Mouse (Mus musculus): ENCODE measurements at regions not wholly inside any gene's neighbourhood (a gene's known extent, or its start where the extent isn't known, plus 50 kb on each side); places are given as distances from the start of the nearest gene placed in this dataset.
"Not testable (repeated sequence)": the region's sequence is repeated elsewhere in the genome, so short reads cannot be mapped to it uniquely, and the experiment has no call there.

DNA sequence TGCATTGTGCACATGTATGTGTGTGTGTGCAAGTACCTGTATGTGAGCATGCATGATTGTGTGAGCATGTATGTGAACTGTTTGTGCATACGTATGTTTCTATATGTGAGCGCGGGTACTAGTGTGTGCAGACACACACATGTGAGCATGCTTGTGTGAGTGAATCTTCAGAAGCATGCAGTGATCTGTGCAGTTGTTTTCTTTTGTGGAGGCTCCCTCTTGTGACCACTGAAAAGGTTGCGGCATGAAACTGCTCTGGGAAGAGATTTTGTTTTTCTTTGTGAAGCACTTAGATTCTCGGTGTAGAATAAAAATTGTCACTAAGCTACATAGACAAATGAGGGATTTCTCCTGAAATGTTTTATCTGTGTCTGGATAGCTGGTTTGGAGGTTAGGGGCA, 189.2 kb upstream of the Rapgef5 start:
- not testable (repeated sequence) for DNase-seq

DNA sequence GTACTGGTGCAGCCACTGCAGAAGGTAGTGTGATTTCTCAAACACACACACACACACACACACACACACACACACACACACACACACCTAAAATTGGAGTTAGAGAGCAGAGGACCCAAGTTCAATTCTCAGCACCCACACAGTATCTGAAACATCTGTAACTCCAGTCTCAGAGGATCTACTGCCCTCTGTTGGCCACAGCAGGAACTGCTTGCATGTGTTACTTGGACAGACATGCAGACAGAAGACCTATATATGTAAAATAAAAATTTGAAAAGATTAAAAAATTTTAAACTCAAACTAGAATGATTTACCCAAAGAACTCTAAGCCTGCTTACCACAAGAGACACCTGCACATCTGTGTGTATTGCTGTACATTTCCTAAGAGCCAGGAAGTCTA, 185.9 kb upstream of the Rapgef5 start:
- no peak for DNase-seq

DNA sequence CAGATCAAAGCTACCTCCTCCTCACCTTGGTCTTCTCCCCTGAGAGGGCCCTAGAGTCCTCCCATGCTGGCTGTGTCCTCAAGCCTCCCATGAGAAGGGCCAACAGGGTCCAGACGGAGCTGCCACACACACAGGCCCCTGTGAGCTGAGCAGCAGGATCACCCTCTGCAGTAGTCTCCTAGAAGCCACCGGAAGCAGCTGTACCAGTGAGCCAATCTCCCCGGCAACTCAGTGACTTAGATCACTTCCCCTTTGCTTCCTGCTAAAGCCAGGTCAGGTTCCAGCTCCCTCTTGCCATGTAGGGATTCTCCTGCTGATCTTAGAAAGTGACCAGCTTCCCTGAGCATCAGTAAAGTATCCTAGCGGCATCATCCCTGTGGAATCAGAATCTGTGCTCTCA, 179.4 kb upstream of the Rapgef5 start:
- DNase-seq, result peak; percentile 47

DNA sequence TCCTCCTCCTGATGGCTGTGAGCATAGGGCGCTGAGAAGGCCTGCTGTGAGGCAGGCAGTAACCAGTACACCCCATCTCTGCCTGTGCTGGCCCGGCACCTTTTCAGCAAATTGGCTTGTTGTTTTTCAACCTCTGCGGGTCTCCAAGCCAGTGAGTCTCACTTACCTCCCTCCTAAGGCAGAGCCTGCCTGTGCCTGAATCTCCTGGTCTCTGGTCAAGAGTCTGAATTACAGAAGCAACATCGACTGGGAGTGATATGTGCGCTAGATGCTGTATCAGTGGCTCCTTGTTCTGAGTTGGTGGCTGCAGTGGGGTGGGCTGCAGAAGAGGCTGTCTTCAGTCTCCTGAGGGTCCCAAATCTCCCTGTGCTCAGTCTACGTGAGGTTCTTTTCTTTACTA, 174.0 kb upstream of the Rapgef5 start:
- no peak for DNase-seq

DNA sequence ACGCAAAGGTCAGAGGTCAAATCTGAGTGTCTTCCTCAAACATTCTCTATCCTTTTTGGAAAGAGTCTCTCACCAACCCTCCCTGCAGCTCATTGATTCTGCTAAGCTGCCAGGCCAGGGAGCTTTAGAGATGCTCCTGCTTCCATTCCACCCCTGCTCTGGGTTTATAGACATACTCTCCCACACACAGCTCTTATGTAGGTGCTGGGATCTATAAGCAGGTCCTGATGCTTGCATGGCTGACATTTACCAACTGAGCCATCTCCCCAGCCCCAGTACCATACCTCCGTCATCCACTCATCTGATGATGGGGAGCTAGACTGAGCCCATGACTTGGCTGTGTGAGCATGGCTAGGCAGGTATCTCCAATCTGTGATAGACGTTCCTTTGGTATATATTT, 173.2 kb upstream of the Rapgef5 start:
- no peak for DNase-seq

DNA sequence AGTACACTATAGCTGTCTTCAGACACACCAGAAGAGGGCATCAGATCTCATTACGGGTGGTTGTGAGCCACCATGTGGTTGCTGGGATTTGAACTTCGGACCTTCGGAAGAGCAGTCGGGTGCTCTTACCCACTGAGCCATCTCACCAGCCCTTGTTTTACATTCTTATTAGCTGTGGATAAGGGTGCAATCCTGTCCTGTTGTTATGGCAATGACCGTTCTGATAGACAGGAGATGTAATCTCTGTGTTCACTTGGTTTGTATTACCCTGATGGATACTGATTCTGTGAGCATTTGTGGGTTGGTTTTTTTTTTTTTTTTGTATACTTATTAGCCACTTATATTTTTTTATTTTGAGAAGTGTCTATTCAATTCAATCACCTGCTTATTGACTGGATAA, 172.7 kb upstream of the Rapgef5 start:
- not testable (repeated sequence) for DNase-seq

DNA sequence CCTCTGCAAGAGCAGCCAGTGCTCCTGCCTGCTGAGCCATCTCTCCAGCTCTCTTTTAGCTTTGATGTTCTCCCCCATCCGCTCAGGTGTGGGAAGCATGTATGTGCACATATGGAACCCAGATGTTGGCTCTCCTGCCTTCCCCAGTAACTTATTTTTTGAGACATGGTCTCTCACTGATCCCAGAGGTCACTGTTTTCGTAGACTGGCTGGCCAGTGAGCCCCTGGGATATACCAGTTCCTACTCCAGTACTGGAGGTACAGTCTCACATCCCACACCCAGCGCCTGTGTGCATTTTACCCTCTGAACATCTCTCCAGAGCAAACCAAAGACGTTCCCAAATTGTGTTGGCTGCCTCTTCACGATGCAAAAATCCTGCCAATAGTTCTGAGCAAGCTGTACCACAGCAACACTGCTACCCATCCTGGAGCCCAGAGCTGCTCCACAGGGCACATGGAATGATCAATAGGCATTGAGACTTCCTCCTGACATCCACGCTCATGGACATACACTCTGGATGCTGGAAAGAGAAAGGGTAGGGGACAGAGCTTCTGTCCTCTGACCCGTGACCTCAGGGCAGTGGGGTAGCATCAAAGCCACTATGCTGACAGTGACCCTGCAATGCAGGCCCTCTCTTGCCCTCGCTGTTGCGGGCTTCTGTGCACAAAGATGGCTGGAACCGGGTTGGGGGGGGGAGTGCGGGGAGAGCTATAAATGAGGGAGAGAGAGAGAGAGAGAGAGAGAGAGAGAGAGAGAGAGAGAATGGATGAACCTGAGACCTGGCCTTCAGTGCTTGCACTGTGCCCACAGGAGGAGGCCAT, 171.8 kb upstream of the Rapgef5 start:
- no peak for DNase-seq

DNA sequence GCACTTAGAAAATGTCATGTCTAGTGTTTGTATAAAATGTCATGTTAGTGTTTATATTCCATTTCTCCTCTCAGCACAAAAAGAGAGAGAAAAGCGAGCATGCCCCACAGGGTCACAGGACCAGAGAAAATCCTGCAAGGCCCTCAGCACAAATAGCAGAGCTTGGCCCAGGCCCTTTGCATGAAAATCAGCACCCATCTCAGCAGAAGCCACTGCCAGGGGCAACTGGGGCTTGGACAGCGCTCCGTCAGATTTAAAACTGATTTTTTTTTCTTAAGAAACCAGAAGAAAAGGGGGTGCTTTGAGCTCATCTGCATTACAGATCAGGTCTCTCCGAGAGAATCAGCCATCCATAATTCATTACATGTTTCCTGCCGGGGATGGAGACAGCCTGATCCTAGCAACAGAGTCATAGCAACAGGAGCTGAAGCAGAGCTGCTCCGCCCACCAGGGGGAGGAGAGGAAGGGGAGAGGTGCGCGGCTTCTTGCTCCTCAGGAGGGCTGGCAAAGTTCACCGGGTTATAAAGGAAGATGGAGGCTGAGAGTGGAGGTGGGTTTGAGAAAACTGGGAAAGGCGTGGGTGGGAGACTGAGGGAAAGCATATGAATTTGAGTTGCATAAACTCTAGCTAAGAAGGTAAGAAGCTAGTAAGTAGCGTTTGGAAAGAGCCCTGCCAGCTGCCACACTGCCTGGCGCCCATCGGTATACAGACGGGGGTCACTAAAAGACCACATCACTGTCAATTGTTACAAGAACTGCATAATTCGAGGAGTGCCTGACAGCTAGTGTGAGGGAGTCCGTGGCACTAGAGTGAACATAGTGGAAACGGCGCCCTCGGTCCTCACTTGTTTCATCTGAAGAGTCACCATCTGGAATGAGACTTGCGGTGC, 170.9 kb upstream of the Rapgef5 start:
- DNase-seq, result no peak

DNA sequence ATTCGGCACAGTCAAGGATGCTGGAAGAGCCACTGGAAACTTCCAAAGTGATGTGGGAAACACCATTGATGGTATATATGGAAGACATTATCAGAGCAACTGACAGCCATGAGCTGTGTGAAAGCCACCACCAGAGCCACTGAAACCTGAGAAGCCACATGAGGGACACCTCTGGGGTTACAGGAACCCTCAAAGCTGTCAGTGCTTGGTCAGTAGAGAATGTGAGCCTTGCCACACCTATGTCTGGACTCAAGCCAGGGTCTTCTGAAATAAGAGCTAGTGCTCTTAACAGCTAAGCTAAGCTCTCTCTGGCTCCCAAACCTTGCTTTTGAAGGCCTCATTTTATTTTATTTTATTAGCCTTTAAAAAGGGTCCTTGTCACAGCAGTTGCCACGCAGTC, 170.2 kb upstream of the Rapgef5 start:
- no peak for DNase-seq

DNA sequence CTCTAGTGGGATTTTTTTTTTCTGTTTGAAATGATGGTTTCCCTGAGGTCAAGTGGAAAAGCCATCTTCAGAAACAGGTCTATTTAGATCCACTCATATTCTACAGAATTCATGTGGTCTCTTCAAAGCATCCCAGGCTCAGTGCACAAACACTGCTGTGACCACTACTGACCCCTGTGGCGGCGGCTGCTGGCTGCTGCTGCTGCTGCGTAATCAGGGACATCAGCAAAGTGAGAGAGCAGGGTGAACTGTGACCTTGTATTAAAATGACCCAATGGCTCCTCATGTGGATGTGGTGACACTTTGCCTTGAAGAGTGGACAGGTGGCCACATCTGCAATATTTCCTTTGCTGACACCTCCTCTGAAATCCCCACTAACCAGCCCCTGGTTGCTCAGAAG, 169.1 kb upstream of the Rapgef5 start:
- no peak for DNase-seq

DNA sequence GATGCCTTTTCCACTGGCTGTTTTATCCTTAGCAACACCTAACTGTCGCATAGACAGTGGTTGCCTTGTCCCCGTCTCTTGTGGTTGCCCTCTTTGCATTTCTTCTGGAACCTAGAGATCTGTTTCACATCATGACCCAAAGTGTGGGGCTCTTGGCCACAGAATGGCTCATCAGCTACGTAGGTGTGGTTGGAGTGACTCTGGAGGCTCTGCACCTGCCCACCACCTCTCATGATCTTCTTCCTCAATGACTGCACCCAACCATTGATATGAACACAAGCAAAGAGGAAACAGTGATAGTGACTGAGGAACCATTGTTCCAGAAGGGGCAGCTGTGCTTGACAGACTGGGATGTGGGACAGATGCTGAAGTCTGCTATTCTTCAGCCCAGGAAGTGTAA, 167.8 kb upstream of the Rapgef5 start:
- peak; percentile 24 for DNase-seq

DNA sequence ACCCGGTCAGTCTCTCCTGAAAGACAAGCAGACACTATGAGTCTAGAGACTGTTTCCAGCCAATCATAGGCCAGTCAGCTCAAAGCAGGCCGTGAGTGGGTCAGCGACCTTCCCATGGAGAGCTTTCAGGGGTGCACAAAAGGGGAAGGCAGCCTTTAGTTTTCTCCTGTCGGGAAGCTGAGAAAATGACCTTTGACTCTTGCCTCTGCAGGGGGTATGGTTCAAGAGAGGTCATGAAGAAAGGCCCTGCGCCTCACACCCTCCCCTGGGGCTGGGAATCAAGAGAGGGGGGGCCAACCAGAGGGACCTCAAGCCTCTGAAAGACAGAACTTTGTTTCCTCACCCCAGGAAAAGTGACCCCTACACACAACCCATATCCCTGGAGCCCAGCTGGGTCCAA, 164.4 kb upstream of the Rapgef5 start:
- no peak for DNase-seq

DNA sequence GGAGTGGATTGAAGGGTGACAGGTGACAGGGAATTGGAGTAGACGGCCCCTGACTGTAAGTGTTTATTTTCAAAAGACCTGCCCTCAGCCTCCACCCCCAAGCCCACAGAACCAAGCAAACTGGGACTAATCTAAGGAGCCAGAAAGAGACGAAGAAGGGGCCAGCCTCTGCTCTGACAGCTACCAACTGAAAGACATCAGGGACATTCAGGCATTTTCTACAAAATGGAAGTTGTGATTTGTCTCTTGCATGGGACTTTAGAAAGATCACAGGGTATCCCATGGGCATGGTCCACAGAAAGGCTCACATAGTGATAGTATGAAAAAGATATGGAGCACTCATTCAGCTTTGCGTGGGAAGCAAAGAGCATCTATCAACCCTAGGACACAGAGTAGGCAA, 163.8 kb upstream of the Rapgef5 start:
- no peak for DNase-seq

DNA sequence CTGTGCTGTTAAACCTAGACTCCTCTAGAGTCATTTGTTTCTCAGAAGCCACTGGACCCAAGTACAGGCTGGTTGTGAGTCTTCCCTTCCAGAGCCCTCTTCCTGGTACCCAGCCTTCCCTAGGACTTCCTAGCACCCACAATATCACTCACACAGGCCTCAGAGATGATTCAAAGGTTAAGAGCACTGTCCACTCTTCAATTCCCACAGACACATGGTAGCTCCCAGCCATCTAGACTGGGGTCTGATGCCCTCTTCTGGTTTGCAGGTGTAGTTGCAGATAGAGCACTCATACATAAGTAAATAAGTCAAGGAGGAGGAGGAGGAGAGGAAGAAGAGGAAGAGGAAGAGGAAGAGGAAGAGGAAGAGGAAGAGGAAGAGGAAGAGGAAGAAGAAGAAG, 163.3 kb upstream of the Rapgef5 start:
- DNase-seq, result no peak

DNA sequence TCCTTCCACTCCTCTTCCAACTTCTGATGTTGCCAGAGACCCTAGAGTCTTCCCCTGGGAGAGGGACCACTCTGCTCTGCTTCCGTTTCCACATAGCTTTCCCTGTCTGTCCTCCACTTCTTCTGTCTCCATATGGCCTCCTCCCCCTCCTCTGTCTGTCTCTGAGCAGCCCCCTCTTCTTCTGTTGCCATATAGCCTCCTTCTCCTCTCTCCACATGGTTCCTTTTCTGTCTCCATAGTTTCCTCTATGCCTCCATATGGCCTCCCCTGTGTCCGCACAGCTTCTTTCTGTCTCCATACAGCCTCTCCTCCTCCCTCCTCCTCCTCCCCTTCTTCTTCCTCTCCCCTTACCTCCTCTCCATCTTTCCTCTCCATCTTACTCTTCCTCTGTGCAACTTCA, 158.5 kb upstream of the Rapgef5 start:
- DNase-seq, result no peak

DNA sequence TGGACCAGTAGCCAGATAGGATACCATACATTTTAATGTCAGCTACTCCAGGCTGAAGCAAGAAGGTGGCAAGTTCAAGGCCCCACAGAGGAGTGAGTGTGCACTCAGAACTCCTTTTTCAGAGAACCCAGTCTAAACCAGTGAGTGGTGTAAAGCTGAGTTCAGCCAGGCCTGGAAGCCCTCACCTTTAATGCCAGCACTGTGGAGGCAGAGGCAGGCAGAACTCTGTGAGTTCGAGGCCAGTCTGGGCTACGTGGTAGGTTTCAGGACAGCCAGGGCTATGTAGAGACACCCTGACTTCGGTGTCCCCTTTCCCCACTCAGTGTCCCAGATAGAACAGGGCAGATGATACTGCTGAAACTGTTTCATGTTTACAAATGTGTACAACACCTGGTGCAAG, 157.4 kb upstream of the Rapgef5 start:
- no peak for DNase-seq

DNA sequence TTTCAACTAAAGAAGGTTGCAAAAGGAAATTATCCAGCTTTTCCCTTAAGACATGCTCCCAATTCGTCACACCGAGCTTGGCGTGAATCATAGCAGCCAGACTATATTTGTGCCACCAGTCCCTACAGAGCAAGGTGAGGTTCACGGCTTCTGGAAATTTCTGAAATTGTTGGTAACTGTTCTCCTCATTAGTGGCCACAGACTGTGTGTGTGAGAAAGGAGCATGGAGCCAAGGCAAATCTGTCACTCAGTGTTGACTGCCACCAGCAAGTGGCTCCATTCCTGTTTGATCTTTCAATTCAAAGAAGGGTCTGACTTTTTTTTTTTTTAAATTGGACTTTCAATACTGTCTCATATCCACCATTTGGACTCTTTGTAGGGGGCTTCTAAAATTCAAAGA, 156.1 kb upstream of the Rapgef5 start:
- no peak for DNase-seq

DNA sequence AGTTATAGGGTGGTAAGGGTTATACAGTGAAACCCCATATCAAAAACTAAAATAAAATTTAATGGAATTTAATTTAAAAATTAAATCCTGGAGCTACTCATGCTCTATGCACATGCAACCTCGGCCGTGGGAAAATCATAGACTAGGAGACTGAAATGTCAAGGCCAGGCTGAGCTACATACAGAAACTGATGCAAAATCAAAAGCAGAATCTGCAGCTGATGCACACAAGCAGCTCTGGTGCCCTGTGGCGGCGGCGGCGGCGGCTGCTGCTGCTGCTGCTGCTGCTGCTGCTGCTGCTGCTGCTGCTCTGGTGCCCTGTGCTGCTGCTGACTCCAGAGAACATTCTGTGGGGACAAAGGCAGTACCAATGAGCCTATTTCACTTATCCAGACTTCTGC, 154.5 kb upstream of the Rapgef5 start:
- no peak for DNase-seq

DNA sequence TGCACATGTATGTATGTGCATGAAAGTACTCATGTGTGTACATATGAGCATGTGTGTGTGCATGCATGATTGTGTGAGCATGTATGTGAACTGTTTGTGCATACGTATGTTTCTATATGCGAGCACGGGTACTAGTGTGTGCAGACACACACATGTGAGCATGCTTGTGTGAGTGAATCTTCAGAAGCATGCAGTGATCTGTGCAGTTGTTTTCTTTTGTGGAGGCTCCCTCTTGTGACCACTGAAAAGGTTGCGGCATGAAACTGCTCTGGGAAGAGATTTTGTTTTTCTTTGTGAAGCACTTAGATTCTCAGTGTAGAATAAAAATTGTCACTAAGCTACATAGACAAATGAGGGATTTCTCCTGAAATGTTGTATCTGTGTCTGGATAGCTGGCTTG, 152.8 kb upstream of the Rapgef5 start:
- not testable (repeated sequence) for DNase-seq

DNA sequence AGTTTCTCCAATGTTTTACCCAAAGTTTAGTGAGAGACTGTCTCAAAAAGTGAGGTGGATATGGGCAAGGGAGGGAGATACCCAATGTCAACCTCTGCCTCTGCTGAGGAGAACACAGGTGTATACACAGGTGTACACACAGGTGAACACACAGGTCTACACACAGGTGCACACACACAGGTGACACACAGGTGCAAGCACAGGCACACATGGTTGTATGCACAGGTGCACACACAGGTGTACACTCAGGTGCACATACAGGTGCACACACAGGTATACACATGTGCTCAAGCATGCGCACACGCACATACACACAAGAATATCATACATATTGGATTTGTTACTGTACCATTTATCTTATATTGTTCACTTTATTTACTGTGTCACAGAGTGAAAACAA, 151.1 kb upstream of the Rapgef5 start:
- DNase-seq, result no peak

DNA sequence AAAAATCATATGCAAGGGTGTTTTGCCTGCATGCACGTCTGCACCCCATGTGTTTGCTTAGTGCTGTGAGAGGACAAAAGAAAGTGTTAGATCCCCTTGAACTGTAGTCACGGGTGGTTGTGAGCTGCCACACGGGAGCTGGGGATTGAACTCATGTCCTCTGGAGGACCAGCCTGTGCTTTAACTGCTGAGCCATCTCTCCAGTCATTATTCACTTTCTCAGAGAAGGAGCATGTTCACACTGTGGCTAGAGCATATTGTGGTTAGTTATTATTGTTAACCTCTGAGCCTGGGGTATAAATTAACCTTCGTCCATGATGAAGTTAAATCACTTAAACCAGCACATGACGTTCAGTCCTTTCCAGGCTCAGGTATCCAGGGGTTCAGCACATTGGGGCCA, 150.4 kb upstream of the Rapgef5 start:
- DNase-seq, result no peak

DNA sequence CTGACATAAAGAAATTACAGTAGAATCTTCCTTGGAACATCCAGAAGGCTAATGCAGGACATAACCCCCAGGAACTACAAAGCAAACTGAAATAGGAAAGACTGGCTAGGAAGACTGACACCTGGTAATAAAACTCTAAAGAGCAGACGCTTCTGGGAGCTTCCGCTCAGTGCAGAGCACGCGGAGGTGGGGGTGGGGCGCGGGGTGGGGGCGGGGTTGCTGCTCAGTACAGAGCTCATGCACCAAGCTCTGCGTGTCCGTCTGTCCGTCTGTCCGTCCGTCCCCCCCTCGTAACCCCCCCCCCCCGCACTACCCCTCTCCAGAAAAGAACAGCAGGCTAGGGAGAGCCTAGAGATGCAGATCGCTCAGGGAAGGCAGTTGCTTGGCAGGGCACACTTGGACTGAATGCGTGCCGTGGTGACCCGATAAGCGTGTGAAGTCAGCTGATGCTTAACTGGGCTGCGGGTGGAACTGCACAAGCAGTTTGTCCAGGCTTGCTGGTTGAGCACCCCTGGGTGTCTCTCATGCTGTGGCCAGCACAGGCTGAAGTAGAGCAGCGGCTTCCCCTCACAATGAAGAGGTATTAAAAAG, 137.9 kb upstream of the Rapgef5 start:
- peak; percentile 15 for DNase-seq

DNA sequence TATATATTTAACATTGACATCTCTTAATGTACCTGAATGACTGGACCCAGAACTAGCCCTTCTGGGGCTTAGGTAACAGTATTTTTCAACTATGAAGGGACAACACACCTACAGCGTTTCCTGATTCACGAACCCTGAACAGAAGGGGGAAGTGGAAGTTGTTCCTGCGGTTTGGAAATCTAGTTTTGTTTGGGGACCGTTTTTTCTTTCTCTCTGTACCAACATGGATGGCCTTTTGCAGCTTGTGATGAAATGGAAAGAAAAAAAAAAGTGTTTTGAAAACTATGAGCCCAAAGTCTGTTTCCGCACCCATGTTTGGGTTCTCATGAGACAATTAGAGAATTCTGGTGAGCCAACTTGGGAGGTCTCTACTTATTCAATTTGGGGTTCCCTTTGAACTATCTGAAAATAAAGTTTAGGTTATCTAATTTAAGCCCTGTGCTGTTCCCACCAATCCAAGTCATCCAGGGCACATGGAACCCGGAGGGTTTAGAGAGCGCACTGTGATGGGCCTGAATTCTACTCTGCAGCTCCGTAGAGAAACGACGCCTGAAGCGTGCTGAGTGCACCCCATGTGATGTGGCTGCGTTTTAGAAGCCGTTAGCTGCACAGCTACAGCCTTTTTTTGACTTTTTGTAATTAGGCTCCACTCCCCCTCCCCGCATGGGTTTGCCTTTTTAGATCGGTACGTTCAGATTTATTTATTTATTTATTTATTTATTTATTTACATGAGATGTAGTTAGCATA, 137.0 kb upstream of the Rapgef5 start:
- no peak for DNase-seq

Measured in thymus, postnatal 25 days (tissue).